Mouse (Mus musculus): Measurements from ENCODE around the gene Pglyrp1. TPM values are rescaled to one million over a fixed set of nuclear protein-coding genes. Genes with fewer than 3 reads are reported as not detected.

The Pglyrp1 gene
- total and polyA plus RNA-seq, 3 experiments: 0.51 to 3.8 TPM; not detected in 1

GRCm38 (mm10) chr7:18832298-18832697, 38.8 kb upstream of the Pglyrp1 start:
- H3K4me2 ChIP-seq (ENCODE audit: insufficient read depth, low read depth, poor library complexity, severe bottlenecking): no peak overlapping the region
- in situ Hi-C loops (cut with MboI; ENCODE audit: low pct_ligation_motif_present, low pct_unique_long_range_greater_than_20kb, low sequenced_read_pairs) (no loop called here), dilution Hi-C loops (cut with MboI; ENCODE audit: extremely low pct_ligation_motif_present, extremely low pct_unique_long_range_greater_than_20kb, low sequenced_read_pairs) (no loop called here)

DNA sequence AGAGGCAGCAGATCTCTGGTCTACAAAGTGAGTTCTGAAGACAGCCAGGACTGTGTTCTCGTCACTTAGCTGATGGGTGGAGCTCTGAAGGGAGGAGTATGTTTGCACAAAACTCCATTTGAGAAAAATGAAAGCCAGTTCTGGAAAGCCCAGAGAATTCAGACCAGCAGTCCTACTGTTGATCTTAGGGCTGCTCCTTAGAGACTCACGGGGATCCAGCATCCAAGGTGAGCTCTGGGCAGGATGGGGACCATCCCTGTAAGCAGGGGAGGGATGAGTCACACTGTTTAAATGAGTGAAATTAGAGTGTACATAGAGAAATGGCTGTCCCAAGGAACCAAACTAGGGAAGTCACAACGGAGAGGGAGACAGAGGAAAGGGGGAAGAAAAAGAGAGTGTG, 31.3 kb upstream of the Pglyrp1 start, which contains the start of gene Mill2:
Gene Mill2, plus strand, starts transcription at position 102 of the 400 bp plus-strand sequence.
- peaks cover 58% of the 10 kb centered on the region for H3K27me3 ChIP-seq (replicated peaks)
- H3K36me3 ChIP-seq (replicated peaks in 1 of 2; ENCODE audit: control insufficient read depth in 1 of 2, insufficient read depth in 1 of 2, low read length in 1 of 2): no peaks in the 10 kb centered on the region
- dilution Hi-C loops (cut with MboI; ENCODE audit: extremely low pct_ligation_motif_present, extremely low pct_unique_long_range_greater_than_20kb, low sequenced_read_pairs) (no loop called here), in situ Hi-C loops (cut with MboI; ENCODE audit: low pct_ligation_motif_present, low pct_unique_long_range_greater_than_20kb, low sequenced_read_pairs) (no loop called here)
- no peaks in the 10 kb centered on the region for H3K79me2 ChIP-seq (replicated peaks; ENCODE audit: control insufficient read depth, extremely low read depth, insufficient read depth, poor library complexity, severe bottlenecking)
- peak within 1 kb of the TSS in 2 of 3 experiments; percentile 15 to 37 for H3K4me3 ChIP-seq (replicated peaks in 1 of 3; ENCODE audit: low read depth in 2 of 3, low read length in 2 of 3, poor library complexity in 1 of 3)
- H3K4me1 ChIP-seq (ENCODE audit: control insufficient read depth in 1 of 2, insufficient read depth in 2 of 2): no peaks in the 10 kb centered on the region
- no peak for DNase-seq (ENCODE audit: extremely low read depth)
- H3K9me3 ChIP-seq (replicated peaks; ENCODE audit: low read length): no peaks in the 10 kb centered on the region
- H3K27ac ChIP-seq (ENCODE audit: insufficient read depth, low read depth): no peak within 1 kb of the TSS
- peak within 1 kb of the TSS; percentile 67 for H3K4me2 ChIP-seq (ENCODE audit: insufficient read depth, low read depth, poor library complexity, severe bottlenecking)
- H3K9ac ChIP-seq (ENCODE audit: insufficient read depth, low read depth): no peak within 1 kb of the TSS; the same call in 1 of the 2 replicates
- TF ChIP-seq NRF1 (IDR thresholded peaks at IDR 0.05; ENCODE audit: low read depth, low read length): no peak
- TF ChIP-seq POLR2AphosphoS2 (IDR thresholded peaks at IDR 0.05; ENCODE audit: low read depth, low read length): no peak
- no peak for TF ChIP-seq CTCF (conservative IDR thresholded peaks at IDR 0.05 in 1 of 2, IDR thresholded peaks at IDR 0.05 in 1 of 2; ENCODE audit: low read depth in 2 of 2, low read length in 2 of 2)
- no peak for TF ChIP-seq ELF1 (IDR thresholded peaks at IDR 0.05; ENCODE audit: low read depth, low read length)
- TF ChIP-seq HCFC1 (IDR thresholded peaks at IDR 0.05; ENCODE audit: low read depth, low read length): no peak

More at GRCm38 (mm10) chr7:18832298-18832697, 38.8 kb upstream of the Pglyrp1 start:
- no peak for DNase-seq (ENCODE audit: extremely low read depth)
- H3K9me3 ChIP-seq (replicated peaks; ENCODE audit: low read length): no peaks in the 10 kb centered on the region
- no peaks in the 10 kb centered on the region for H3K4me1 ChIP-seq (ENCODE audit: control insufficient read depth in 1 of 2, insufficient read depth in 2 of 2)
- no peak overlapping the region for H3K27ac ChIP-seq (ENCODE audit: insufficient read depth, low read depth)
- TF ChIP-seq IRF4 (IDR thresholded peaks at IDR 0.05; ENCODE audit: low read depth, low read length) (no peak), TCF12 (IDR thresholded peaks at IDR 0.05; ENCODE audit: low read depth, low read length) (no peak), UBTF (IDR thresholded peaks at IDR 0.05; ENCODE audit: low read depth, low read length) (no peak), PAX5 (IDR thresholded peaks at IDR 0.05; ENCODE audit: low read length) (no peak), NRF1 (IDR thresholded peaks at IDR 0.05; ENCODE audit: low read depth, low read length) (no peak), TBP (conservative IDR thresholded peaks at IDR 0.05; ENCODE audit: low read depth, low read length) (no peak), EP300 (IDR thresholded peaks at IDR 0.05; ENCODE audit: low read length) (no peak), JUN (IDR thresholded peaks at IDR 0.05; ENCODE audit: insufficient read depth, low read depth, low read length) (no peak), E2F4 (IDR thresholded peaks at IDR 0.05; ENCODE audit: insufficient replicate concordance, low read depth, low read length) (no peak), RCOR1 (conservative IDR thresholded peaks at IDR 0.05; ENCODE audit: low read depth, low read length) (no peak), ZNF384 (IDR thresholded peaks at IDR 0.05; ENCODE audit: low read depth, low read length) (no peak), SMC3 (IDR thresholded peaks at IDR 0.05; ENCODE audit: low read depth, low read length) (no peak), MAX (IDR thresholded peaks at IDR 0.05; ENCODE audit: low read length) (no peak), MEF2A (IDR thresholded peaks at IDR 0.05; ENCODE audit: borderline replicate concordance, low read depth, low read length) (no peak)
- no peak overlapping the region for H3K4me3 ChIP-seq (replicated peaks in 1 of 3; ENCODE audit: low read depth in 2 of 3, low read length in 2 of 3, poor library complexity in 1 of 3)
- H3K36me3 ChIP-seq (replicated peaks in 1 of 2; ENCODE audit: control insufficient read depth in 1 of 2, insufficient read depth in 1 of 2, low read length in 1 of 2): no peaks in the 10 kb centered on the region
- H3K79me2 ChIP-seq (replicated peaks; ENCODE audit: control insufficient read depth, extremely low read depth, insufficient read depth, poor library complexity, severe bottlenecking): no peaks in the 10 kb centered on the region
- no peak overlapping the region for H3K9ac ChIP-seq (ENCODE audit: insufficient read depth, low read depth)
- peaks cover 26% of the 10 kb centered on the region for H3K27me3 ChIP-seq (replicated peaks)
